9 mouse cellular contexts compared by ENCODE assay signal in the genomic region with DNA sequence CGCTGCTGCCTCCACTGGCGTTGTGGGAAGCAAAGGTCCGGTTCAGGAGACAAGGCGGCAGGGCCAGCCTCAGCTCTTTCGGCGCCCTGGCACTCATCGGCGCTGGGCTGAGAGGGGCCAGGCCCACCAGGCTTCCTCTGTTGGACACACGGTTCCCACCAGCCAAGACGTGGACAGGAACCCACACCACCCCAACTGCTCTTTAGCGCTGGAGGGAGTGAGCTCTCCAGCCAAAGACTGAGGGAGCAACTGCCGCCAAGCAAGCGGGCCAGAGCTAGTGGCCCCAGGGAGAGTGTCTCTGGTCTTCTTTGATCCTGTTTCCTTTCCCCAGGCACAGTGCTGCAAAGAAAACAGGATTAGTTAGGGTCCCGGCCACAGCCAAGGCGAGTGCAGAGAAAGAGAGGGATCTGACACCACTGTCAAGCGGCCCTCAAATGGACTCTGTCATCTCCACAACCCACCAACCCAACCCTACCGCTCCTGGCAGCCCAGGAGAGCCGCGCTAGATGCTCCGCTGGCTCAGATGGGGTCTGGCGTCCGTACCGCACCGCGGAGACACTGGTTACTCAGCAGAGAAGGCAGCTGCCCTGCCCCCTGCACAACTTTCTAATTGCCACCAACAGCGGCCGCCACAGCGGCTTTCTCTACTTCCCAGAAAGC. TPM values are rescaled to one million over a fixed set of nuclear protein-coding genes. Genes with fewer than 3 reads are reported as not detected.
DNase-seq lines count a peak whose midpoint lies in the region; ATAC-seq lines count a peak whose summit lies in the region.
"Had no signal": no experiment of that assay in that cellular context is flagged by ENCODE, and none has a peak within 500 bp of the region (broad histone marks: within the 10 kb centered on the region; RNA-seq: fewer than 3 reads in every experiment).

No protein-coding gene starts in this region.

- peaks cover 54% of the 10 kb centered on the region for H3K27me3 ChIP-seq in heart, embryonic 16.5 days (ENCODE audit: control insufficient read depth, insufficient read depth, low read length)

- H3K27ac ChIP-seq in heart, embryonic 16.5 days (ENCODE audit: low read length): no peak overlapping the region

- 1% methylated on average over 28 of the region's 28 CpGs for WGBS in heart, embryonic 16.5 days

- peak overlapping the region; percentile 64 for H3K4me2 ChIP-seq in heart, embryonic 16.5 days (ENCODE audit: low read depth, low read length)

- DNase-seq in kidney, postnatal 10 days: peak; percentile 10
- no peak for DNase-seq in kidney, postnatal 25 days
- DNase-seq in embryo, embryonic 10 days (ENCODE audit: low spot score): peak; percentile 41
- DNase-seq in left cerebral cortex, postnatal 36 days (ENCODE audit: low spot score in 2 of 2): peak; percentile 45 to 57
- DNase-seq in retina, postnatal 1 day: peak; percentile 51
- DNase-seq in adrenal gland, adult 8-10 months: no peak
- DNase-seq in gastrocnemius, postnatal 25 days: no peak

- H3K36me3 ChIP-seq in heart, embryonic 16.5 days (ENCODE audit: control insufficient read depth, insufficient read depth): no peaks in the 10 kb centered on the region

- no peaks in the 10 kb centered on the region for H3K9me3 ChIP-seq in heart, embryonic 16.5 days (replicated peaks; ENCODE audit: control insufficient read depth, low read length)

- intact Hi-C loops in left cerebral cortex, postnatal 36 days (cut with DNase I): loop anchor here (2.0 to 10.0 kb wide), 4 partner anchors 60 to 274 kb away; no protein-coding TSS in a partner anchor

- H3K9ac ChIP-seq in heart, embryonic 16.5 days (ENCODE audit: low read length): no peak overlapping the region

- H3K4me1 ChIP-seq in heart, embryonic 16.5 days (ENCODE audit: control insufficient read depth, insufficient read depth, low read length): no peaks in the 10 kb centered on the region

- no peak for ATAC-seq in heart, embryonic 16.5 days (replicated peaks; ENCODE audit: extremely low read depth, insufficient read depth, low FRiP score)
- ATAC-seq: Patski had no signal

- H3K4me3 ChIP-seq in heart, embryonic 16.5 days (ENCODE audit: low read length): peak overlapping the region; percentile 45

RNA-seq across cellular contexts. Expression of gene AI593442, which starts 1.3 kb away (rescaled TPM):
- 0.04 and 0.15 TPM in 2 replicates for polyA plus RNA-seq in heart, embryonic 16.5 days (2015; fragmentation: Nextera tagmentation; extraction: Ambion mirVana)
- 100 to 1,000 TPM; 144 to 192 TPM for total RNA-seq in left cerebral cortex, postnatal 36 days (2021)
- total RNA-seq in adrenal gland, adult 8-10 months (2022): under 1 TPM; 0.03 to 0.13 (median 0.08) TPM
- total RNA-seq in gastrocnemius, postnatal 25 days (2021): under 1 TPM in 1 of 2 experiments, not detected in 1; 0.05 TPM
- polyA plus RNA-seq: Patski had no signal

Comparison
In these comparisons a context has a peak if more than half of its experiments do, and no peak if none do; other contexts are left out.
1. DNase-seq: peak in kidney, postnatal 10 days (single experiment), embryo, embryonic 10 days (single experiment), left cerebral cortex, postnatal 36 days (2 of 2) and retina, postnatal 1 day (single experiment); none in kidney, postnatal 25 days (0 of 2), adrenal gland, adult 8-10 months (single experiment) and gastrocnemius, postnatal 25 days (single experiment).
2. RNA of gene AI593442, which starts 1.3 kb away (total RNA-seq): 144 to 192 TPM in left cerebral cortex, postnatal 36 days; 0.03 to 0.13 TPM in adrenal gland, adult 8-10 months and 0.05 TPM in gastrocnemius, postnatal 25 days; every median in the first group is over 100 times any median in the second.